Mouse (Mus musculus): ENCODE measurements around the gene Itga3.

The Itga3 gene

DNA sequence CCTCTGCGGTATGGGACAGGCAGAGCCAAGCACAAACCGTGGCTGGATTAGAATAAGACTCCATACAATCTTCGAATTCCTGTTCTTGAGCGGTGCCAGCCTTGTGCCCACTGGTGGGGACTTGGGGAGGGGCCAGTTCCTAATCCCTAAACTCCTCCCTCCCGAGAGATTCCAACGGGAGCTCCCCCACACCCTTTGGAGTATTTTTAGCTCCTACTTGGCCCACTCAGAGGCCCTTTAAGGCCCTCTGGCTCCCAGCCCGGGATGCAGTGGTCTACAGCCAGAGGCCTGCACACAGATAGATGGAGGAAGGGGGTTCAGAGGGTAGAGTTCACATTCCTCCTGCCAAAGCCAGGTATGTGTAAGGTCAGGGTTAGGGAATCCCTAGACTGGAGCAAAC, 5.3 kb downstream of the Itga3 start:
- DNase-seq (ENCODE audit: low spot score): peak; percentile 64

DNA sequence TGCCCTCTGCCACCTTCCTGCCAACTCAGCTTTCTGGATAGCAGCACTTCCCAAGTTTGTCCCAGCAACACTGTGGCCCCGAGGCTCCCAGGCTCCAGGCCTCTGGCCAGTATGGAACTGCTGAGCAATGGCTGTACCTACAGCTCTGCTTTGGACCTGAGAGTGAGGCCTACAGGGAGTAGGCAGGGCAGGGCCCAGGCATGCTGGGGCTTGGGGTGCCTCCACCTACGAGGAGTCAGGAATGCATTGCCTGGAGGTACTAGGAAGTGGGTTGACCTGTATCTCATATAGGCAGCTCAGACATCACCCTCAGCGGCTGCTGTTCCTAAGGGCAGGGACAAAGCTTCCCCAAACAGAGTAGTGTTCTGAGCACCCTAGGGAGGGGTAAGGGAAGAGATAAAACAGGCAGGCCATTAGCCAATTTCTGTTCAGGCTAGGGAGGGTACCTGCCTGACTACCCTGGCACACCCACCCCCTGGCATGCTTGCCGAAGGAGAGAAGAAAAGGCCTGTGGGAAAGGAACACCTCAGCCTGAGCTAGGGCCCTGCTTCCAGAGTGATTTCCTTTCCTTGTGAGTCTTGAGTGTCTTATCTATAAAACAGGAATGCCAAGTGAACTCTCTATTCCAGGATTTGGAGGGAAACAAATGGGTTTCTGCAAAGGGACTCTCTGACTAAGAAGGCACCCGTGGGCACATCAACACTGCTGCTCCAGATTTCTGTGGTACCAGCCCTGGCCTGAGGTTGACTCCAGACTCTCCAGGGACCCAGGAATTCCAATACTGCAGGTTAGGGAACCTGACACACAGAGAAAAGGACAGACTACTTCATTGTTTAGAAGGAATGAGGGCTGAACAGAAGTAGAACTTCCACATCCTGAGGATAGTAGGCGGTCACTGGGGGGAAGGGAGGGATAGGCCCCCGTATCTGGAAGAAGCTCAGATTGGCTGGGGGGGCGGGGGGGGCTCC, 6.2 kb downstream of the Itga3 start:
- DNase-seq (ENCODE audit: low spot score): peak; percentile 41

DNA sequence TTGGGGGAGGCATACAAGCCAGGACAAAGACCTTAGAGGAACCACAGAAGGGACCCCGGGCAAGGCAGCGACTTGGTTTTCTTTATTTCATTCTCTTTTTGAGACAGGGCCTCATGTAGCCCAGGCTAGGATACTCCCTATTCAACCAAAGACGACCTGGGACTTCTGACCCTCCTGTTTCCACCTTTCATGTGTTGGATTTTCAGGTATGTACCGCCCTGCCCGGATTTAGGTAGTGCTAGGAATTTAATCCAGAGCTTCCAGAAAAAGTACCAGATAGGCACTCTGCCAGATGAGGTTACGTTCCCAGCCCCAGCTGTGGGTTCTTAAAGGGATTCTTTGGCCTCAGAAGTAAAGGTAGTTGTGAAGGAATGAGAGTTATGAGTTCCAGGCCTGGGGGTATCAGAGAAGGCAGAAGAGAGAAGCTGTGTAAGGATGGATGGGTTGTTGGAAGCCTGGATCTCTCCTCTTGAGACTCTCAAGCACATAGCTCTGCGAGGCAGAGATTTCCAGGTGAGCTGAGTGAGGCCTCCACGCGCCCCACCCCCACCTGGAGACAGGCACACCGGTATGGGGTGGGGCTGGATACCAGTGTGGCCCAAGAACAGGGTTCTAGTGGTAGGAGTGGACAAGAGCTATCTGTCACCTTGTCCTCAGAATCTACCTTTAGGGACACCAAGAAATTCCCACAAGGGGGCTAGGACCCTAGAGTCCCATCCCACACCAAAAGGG, 7.2 kb downstream of the Itga3 start:
- peak; percentile 43 for DNase-seq (ENCODE audit: low spot score)

DNA sequence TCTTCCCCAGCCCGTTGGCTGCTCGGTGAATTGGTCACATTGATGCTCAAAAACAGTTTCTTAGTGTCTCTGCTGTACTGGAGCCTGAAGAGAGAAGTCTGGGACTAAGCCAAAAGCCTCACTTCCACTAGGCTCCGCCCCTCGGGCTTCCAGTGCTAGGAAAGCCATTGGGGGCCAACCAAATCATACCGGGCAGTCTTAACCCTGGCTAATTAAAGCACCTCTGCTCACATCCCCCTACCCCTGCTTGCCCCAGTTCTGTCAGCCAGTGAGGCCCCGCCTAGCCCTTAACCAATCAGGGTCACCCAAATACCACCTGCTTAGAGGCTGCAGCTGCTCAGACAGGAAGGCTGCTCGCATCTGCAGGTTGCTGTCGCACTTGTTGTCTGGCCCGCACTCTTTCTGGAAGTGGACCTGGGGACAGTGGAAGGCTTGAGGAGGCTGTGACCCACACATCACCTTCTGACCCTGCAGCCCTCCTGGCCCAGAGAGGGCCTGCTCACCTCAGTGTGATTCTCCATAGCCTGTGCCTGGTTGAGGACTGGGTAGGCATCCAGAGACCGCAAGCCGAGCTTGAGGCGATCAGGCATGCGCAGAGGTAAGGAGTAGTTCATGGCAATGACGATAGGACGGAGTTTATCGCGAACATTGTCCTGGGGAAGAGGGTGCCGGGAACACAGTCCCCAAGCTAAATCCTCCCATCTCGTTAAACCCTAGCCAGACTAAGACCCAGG, 19.7 kb downstream of the Itga3 start:
- no peak for DNase-seq (ENCODE audit: low spot score)

DNA sequence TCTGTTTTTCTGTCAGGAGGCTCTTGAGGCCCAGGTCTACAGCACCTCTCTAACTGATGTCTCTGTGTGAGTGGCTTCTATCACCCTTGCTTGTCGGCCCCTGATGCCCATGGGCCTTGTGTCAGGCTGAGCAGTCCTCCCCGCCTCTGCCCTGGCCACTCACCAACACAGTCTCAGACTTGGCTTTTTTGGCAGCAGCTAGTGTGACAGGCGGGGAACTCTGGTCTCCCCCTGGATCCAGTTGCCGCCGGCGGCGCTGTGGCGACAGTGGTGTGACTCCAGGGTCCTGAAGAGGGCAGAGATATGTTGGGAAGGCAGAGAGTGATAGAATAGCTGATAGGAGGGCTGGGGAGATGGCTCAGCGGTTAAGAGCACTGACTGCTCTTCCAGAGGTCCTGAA, 23.5 kb downstream of the Itga3 start:
- DNase-seq (ENCODE audit: low spot score): no peak

DNA sequence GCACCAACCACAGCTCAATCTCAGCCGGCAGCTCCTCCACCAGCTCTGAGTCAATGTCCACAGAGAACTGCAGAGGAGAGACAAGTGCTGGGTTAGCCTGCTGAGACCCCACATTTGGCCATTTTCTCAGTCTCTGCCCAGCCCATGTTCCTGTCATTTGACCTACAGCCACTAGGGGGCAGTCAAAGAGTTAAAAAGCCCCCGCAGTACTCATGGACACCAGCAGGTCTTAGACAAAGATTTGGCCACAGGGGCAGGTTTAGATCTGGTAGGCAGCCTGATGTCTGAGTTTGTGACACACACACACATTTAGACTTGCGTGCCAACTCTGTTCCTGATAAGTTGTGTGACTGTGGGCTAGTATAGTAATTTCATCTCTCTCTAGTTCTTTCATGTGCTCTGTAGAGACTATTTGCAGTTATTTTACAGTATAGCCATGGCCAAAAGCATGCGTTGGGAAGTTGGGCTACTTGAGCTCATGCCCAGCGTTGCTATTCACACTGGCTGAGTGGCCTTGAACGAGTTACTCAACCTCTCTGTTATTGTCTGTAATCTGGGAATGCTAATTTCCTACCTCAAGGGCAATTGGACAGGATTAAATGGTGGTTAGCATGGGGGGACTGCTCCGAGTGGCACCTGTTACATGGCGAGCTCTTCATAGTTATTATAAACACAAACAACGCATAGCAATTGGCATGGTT, 29.5 kb downstream of the Itga3 start:
- peak; percentile 68 for DNase-seq (ENCODE audit: low spot score)

DNA sequence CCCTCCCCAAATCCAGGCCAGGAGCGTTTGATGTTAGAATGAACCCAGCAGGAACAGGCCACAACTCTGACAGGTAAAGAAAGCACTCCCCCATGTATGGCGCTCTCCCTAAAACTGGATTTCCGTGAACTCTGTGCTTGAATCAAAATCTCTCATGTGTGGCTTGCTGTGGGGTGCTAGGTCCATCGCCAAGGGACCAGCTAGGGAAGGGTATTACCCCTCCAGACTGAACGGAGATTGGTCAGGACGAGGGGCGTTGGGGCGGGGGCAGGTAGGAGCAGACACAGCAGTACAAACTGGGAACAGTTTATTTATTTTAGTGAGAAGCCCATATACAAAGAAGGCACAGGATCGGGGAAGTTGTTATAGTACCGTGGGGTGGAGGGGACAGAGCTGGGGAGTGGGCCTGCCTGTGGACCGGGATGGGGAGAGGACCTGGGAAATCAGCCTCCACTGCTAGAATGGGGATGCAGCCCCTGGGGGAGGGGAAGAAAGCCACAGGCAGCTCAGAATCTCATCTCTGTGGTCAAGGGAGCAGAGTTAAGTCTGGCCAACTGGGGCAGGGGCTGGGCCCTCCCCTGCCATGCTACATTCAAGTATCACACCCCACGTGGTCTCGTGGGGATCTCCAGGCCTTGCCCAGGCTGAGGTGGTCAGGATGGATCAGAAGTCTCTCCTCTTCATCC, 32.3 kb downstream of the Itga3 start:
- no peak for DNase-seq (ENCODE audit: low spot score)

DNA sequence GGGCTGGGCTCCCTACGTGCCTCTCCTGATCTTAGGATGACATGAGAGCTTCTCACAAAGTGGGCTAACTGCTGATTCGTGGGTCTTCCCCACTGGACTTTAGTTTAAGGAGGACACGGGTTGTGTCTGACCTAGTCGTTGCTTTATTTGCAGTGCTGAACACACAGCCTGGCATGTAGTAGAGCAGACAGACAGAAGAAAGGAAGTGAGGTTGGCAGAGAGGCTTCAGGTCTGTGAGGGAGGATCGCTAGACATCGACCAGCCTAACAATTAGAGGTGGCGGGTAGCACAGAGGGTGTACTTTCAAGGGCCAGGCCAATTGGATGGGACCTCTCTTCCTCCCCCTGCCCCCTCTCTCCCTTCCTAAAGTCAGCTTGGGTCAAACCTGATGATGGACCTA, 33.0 kb downstream of the Itga3 start:
- DNase-seq (ENCODE audit: low spot score): no peak

DNA sequence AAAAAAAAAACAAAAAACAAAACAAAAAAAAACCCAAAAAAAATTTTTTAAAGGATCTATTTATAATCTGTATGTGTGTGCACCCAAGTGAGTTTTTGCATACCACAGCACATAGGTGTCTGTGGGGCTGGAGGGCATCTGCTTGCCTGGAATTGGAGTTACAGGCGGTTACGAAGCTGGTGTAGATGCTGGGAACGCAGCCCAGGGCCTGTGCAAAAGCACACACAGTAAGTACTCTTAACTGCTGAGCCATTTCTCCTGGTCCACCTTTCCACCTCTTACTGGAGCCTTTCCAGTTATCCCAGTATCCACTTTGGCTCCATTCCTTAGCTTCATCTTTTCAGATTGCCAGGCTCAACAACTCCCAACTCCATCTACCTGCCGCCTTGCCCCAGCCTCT, 33.5 kb downstream of the Itga3 start:
- no peak for DNase-seq (ENCODE audit: low spot score)

DNA sequence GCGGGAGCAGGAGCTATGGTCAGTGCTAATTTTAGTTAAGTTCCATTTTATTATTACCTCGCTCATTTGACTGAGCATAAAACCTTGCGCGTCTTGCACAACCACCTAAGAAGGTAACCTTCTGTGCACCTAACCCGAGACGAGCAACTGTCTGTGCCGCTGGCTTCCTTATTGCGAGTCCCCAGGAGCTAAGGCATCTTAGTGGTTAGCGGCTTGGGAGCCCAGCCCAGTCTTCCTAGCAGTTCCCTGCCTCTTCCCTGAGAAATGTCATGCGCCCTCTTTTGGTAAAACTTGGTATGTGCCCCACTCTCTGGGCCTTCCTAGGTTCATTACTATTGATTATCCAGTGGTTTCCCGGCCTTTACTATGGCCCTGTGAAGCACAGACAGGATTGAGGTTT, 34.5 kb downstream of the Itga3 start:
- peak; percentile 87 for DNase-seq (ENCODE audit: low spot score)

DNA sequence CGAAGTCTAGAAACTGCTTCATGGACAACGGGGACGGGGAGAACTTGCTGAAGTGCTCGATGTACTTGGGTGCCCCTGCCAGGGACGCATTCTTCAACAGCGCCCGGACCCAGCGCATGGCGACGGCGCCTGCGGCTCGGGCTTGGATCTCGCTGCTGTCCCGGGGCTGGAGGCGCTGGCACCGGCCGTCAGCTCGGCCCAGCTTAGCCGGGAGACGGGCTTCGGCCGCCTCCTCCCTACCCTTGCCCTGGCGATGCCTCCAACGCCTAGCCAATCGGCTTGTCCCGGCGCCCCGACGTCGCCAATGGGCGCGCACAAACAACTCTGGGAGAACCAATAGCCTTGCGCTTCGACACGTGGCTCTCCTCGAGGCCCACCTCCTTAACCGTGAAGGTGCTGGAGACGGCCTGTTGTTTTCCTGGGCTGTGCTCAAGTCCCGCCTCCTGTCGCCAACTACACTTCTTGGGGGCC, 35.4 kb downstream of the Itga3 start, which contains the start of gene Pdk2:
Gene Pdk2 (minus strand): TSS at position 216 of the 471 bp plus-strand sequence.
- DNase-seq (ENCODE audit: low spot score): peak; percentile 91

DNA sequence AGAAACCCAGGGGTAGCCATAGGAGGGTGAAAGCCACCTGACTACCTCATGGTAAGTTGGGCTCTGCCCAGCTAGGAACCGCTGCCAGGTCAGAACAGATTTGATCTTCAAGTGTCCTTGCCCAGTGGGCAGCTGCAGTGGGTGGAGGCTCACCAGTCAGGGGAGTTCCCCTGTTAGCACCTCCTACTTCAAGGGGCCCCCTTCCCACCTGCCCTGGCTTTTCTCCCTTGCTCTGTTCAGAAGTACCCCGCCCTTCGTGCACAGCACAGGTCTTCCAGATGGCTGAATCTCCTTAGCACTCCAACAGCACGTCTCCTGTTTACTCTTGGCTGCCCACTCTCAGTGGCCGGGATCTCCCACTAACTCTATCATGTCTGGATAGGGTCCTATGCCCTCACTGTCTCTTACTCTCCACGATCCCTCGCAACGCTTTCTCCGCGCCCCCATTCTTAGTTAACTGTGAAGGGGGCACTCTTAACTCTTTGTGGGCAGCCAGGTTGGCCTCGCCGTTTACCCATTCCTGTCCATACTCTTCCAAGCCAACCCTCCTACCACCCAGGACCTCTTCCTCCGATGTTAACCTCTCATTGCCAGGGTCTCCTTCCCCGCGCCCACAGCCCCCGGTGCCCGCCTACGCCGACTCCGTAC, 36.0 kb downstream of the Itga3 start:
- DNase-seq (ENCODE audit: low spot score): peak; percentile 62

DNA sequence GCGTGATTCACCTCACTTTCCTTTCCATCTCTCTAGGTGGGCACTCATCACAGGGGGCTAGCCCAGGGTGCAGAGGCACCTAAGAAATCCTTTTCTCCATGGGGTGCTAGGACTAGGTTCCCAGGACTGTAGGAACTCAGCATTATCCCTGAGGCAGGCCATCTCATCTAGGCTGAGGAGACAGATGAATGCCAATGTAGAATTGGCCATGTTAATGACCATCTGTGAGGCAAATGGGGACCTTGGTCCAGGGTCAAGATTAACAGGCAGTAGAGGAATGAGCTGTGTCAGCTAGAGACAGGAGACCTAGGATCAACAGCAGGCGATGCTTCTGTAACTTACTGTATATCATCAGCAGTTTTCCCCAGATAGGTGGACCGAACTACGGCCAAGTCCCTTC, 36.8 kb downstream of the Itga3 start:
- DNase-seq (ENCODE audit: low spot score): no peak

DNA sequence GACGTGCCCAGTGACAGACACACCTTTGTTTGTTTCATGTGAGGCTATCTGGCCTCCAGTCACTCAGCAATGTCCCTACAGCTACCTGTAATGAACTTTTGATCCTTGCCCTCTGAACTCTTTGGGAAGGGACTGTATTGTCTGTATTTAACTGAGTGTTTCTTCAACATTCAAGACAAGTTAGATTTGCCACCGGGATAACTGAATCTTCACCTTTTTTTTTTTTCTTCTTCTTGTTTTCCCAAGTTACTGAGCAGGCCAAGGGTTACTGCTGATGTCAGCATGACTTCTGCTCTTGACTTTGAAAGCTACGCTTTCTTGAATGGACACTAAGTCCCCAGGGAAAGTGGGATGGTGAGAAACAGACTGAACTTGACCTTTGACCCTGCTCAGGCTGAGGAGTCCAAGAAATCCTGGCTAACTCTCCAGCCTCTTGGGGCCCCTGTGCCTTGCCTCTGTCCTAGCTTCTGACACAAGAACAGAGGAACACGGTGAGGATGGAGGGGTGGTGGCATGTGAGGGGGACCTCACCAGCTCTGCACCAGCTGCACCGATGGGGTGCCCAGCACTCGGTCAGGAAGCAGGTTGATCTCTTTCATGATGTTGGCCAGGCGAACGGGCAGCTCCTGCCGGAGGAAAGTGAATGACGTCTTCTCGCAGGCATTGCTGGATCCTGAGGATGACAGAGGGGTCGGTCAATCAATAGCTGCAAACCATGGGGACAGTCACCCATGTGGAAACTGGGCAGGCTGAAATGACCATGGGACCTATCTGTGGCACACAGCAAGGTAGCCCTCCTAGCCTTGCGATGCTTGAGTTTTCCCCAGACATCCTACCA, 37.6 kb downstream of the Itga3 start:
- no peak for DNase-seq (ENCODE audit: low spot score)

DNA sequence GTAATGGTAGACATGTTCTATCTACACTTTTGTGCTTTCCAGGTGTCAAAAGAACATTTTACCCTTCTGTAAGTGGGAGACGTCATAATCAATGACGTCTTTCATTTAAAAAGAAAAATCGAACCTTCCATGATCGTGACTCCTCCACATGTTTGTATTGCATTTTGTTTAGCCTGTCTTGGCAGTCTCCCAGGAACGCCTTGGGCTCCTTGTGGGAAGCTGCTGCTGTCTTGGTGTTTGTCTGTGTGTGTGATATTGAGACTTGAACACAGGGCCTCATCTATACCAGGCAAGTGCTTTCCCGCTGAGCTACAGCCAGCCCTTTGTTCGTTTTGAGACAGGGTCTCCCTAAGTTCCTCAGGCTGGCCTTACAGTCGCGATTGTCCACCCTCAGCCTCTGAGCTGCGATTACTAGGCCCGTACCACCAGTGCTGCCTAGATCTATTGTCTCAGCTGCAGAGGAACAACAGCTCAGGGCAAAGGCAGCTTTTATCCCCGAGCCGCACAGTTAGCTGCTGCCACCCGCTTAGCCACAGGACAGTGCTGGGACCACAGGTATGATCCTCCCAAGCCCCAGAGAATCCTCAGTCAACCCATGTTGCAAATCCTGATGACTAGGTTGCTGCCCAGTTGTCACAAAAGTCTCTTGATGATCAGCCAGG, 38.3 kb downstream of the Itga3 start:
- DNase-seq (ENCODE audit: low spot score): no peak

DNA sequence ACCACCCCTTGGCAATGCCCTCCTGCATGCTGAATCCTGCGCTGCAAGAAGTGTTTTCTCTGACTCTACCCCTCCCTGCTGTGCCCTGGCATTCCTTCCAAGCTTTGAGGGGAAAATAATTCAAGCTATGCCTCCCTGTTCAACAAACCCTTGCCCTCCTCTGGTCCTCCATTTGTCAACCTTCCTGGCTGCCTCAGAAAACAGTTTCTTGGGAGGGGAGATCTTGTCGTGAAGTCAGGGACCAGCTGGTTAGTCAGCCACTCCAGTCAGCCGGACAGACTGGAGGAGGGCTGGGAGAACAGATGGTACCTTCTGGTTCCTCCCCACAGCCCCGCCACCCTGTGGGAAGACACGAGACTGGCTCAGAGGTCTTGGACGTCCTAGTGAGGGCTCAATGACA, 39.3 kb downstream of the Itga3 start:
- no peak for DNase-seq (ENCODE audit: low spot score)

DNA sequence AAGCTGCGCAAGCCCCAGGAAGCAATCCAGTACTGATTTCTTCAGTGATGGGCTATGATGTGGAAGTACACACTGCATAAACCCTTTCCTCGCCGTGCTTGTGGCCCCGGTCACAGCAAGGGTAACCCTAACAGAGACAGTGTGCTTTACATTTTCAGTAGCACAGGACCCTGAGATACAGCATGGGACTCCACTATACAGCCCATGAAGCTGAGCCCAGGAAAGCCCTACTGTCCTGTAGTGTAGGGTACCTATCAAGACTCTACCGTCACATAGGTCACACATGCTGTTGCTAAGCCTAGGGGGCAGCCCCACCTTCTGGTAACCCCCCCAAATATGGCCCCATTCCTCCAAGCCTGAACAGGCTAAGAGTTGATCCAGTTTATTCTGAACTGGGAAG, 40.1 kb downstream of the Itga3 start:
- no peak for DNase-seq (ENCODE audit: low spot score)

DNA sequence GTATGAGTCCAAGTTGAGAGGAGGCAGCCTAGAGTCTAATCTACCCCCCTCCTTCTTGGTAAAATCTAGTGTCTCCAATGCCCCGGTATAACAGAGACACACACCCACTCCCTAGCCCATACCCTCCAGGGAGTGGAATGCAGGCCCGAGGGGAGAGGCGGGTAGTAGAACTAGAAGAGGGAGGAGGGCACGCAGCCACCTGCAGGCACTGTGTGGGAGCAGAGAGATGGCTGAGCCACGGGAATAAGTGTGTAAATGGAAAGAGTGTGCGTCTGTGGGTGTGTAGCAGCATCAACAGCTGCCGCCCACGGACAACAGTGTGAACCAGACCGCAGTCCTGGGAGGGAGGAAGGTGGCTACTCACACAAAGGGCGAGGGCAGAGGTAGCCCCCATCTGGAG, 41.7 kb downstream of the Itga3 start:
- DNase-seq (ENCODE audit: low spot score): no peak

DNA sequence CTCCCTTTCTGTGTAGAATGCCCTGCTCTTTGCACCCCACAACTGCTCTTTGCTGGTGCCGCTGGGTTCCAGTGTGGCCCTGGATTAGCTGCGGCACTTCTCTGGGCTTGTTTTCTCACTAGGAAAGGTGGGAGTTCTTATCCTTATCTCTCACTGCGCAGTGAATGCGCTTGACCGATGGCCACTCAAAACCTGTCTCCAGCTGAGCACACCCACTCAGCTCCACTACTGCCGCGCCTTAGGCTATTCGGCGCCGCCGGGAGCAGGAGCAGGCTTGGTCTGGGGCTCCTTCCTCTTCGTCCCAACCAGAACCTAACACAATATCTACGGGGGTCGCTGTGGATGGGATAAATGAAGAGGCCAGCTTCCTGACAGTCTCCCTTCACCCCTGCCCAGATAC, 43.0 kb downstream of the Itga3 start:
- no peak for DNase-seq (ENCODE audit: low spot score)
